Mouse (Mus musculus) small intestine, adult 2 months (tissue): ENCODE data around the gene Cers2. TPM values are rescaled to one million over a fixed set of nuclear protein-coding genes. Genes with fewer than 3 reads are reported as not detected.
A peak's percentile ranks its signal among the peaks of the same experiment; 100 is the strongest.
"Not testable (repeated sequence)": the region's sequence is repeated elsewhere in the genome, so short reads cannot be mapped to it uniquely, and the experiment has no call there.

ENCODE experiments used
- H3K27ac ChIP-seq: fragments of 200-500 bp; 2 replicates; pipeline ENCODE4 v1.5.1; 2012; ENCODE audit warnings: low read depth, low read length, control low read depth, inconsistent platforms; ENCODE audit not compliant: insufficient read depth
- H3K27me3 ChIP-seq: fragments of 200-500 bp; 2 replicates; pipeline ENCODE4 v1.6.1; 2012; ENCODE audit warnings: mild to moderate bottlenecking, moderate library complexity, low read length, inconsistent platforms; ENCODE audit not compliant: control insufficient read depth, insufficient read depth
- H3K36me3 ChIP-seq: fragments of 200-500 bp; 2 replicates; pipeline ENCODE4 v1.6.1; 2012; ENCODE audit warnings: mild to moderate bottlenecking, low read length, control low read depth, inconsistent platforms; ENCODE audit not compliant: control insufficient read depth, insufficient read depth
- H3K4me1 ChIP-seq: fragments of 200-500 bp; 2 replicates; pipeline ENCODE4 v1.6.1; 2012; ENCODE audit warnings: low read length, inconsistent platforms, mixed read lengths; ENCODE audit not compliant: control insufficient read depth, insufficient read depth, insufficient read length
- H3K4me3 ChIP-seq: fragments of 200-500 bp; 2 replicates; pipeline ENCODE4 v1.5.1; 2012; ENCODE audit warnings: low read depth, mild to moderate bottlenecking, control low read depth, inconsistent platforms, low read length, moderate library complexity
- CTCF ChIP-seq: fragments of 200-500 bp; IDR thresholded peaks from 2 replicates; pipeline ENCODE4 v1.5.1; 2012; ENCODE audit warnings: low read depth, mild to moderate bottlenecking, control low read depth, inconsistent platforms, low read length, moderate library complexity, mixed read lengths; ENCODE audit not compliant: insufficient replicate concordance, insufficient read length; ENCODE audit errors: extremely low read depth
- POLR2A ChIP-seq: fragments of 200-500 bp; IDR thresholded peaks from 2 replicates; pipeline ENCODE4 v1.6.1; 2012; ENCODE audit warnings: low read depth, mild to moderate bottlenecking, control low read depth, inconsistent platforms, low read length, moderate library complexity
- WGBS: fragments of 180-500 bp; shearing (Covaris S2); methylation state at CpG from one replicate; pipeline ENCODE4 v1.1.7; 2018; 5-methylcytosine and 5-hydroxymethylcytosine counted together
- polyA plus RNA-seq: library from polyadenylated mRNA; depleted of rRNA; stranded (reverse); fragments of >200 nt; gene quantifications from 2 replicates; pipeline ENCODE4 v1.2.3, GENCODE M21; 2012

Gene Cers2
- polyA plus RNA-seq, 1 experiment, result 84.0 TPM

DNA sequence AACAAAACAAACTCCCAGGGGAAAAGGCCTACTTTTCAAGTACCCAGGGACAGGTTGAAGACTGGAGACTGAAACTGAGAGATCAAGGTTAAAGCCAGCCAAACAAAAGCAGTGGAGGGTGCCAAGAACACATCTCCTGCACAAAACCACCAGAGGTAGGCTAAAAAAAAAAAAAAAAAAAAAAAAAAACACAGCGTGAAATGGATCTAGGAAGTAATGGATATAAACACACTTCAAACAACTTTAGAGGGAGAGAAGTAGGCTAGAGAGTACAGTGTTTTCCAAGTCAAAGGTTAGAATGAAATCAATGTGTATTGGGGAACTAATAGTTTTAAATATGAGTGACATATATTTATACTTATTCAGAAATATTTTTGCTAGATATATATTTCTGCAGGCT is 16.9 kb downstream of the Cers2 start:
- H3K4me1 ChIP-seq, result no peaks in the 10 kb centered on the region
- H3K4me3 ChIP-seq, result no peak overlapping the region
- H3K36me3 ChIP-seq, result peaks cover 45% of the 10 kb centered on the region
- no peak overlapping the region for H3K27ac ChIP-seq
- WGBS, result 80% methylated on average over 1 of the region's 1 CpGs
- TF ChIP-seq POLR2A (no peak), CTCF (no peak)
- H3K27me3 ChIP-seq, result no peaks in the 10 kb centered on the region

DNA sequence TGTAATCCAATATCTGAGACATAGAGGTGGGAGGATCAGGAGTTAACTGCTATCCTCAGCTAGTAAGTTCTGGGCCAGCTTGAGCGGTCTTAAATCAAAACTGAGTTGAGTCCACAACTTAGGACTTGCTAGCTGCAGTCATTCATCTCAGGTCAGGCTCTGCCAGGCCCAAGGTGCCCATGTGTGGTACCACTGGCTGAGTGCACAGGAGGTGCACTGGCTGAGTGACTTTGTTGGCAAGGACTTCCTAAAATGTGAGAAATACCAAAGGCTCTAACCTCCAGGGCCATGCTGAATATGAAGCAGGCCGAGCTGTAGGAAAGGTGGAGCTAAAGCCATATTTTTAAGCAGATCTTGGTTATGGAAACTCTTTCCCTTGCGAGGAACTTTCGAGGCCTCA is 22.8 kb downstream of the Cers2 start:
- WGBS, result 93% methylated on average over 4 of the region's 4 CpGs
- Histone ChIP-seq H3K4me1 (no peaks in the 10 kb centered on the region), H3K36me3 (peaks cover 63% of the 10 kb centered on the region), H3K27me3 (no peaks in the 10 kb centered on the region), H3K27ac (no peak overlapping the region), H3K4me3 (no peak overlapping the region)
- no peak for TF ChIP-seq CTCF
- no peak for TF ChIP-seq POLR2A

DNA sequence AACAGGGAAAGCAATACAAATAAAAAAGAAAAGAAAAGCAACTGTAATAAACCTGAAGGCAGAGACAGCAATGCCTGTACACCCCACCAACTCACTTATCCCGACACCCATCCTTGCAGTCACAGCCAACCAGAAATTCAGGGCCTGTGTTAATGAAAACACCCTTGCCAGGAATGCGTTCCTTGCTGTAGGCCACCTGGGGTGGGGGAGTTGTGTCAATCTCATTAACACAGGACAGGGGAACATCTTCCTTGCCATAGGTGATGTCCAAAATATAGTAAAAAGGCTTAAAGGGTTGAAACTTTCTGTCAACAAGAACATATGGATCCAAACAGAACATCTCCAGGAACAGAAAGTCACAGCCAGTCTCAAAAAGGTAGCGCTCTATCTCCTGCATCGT is 23.7 kb downstream of the Cers2 start:
- TF ChIP-seq CTCF, result no peak
- TF ChIP-seq POLR2A, result no peak
- Histone ChIP-seq H3K27me3 (no peaks in the 10 kb centered on the region), H3K4me1 (no peaks in the 10 kb centered on the region), H3K36me3 (peaks cover 64% of the 10 kb centered on the region), H3K27ac (no peak overlapping the region), H3K4me3 (no peak overlapping the region)
- 91% methylated on average over 4 of the region's 4 CpGs for WGBS

DNA sequence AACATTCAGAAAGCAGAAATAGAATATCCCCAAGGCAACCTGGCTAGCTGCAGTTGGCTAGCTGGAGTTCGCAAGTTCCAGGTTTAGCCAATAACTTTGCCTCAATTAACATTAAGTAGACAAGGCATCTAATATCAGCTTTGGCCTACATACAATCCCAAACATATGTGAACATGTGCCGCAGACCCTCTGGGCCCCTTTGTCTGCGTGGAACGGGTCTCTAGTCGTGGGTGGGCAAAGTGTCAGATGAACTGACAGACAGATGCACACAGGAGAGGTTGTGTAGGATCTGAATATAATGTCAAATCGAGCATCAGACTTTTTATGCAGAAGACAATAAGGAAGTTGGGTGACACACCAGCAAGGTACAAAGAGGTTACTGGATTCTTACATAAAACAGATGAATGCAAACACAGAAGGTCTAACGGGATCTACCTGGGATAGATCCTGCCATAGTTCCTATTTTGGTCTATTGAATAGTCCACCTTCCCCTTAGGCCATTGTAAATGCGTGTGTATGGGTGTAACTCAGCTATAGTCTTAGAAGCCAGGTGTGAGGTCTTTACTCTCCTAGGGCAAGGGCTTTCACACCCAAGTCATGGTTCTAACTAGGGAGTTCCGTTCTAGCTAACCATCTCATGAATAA is 28.9 kb downstream of the Cers2 start:
- H3K27ac ChIP-seq, H3K4me3 ChIP-seq, H3K4me1 ChIP-seq, H3K27me3 ChIP-seq: not testable (repeated sequence)
- peaks cover 60% of the 10 kb centered on the region for H3K36me3 ChIP-seq
- WGBS, result 88% methylated on average over 9 of the region's 9 CpGs

DNA sequence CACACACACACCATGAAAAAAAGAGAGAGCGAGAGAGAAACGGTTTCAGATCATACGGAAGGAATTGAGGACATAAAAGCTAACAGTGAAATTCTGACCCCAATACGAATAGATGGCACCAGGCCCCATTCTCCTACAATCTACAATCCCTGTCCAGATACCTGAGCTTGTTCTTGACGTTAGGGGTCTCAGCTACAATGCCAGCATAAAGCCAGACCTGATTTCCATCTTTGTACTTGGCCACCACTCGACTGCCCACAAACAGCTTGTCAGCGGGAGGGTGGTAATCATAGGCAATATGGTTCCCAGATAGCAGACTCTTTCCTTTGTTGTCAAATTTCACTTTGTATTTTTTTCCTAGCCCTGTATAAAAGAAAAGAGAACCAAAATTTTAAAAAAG is 31.9 kb downstream of the Cers2 start:
- Histone ChIP-seq H3K4me3 (no peak overlapping the region), H3K27ac (no peak overlapping the region), H3K4me1 (no peaks in the 10 kb centered on the region), H3K36me3 (peaks cover 41% of the 10 kb centered on the region), H3K27me3 (no peaks in the 10 kb centered on the region)
- TF ChIP-seq POLR2A, result no peak
- no peak for TF ChIP-seq CTCF
- WGBS, result 92% methylated on average over 7 of the region's 7 CpGs

DNA sequence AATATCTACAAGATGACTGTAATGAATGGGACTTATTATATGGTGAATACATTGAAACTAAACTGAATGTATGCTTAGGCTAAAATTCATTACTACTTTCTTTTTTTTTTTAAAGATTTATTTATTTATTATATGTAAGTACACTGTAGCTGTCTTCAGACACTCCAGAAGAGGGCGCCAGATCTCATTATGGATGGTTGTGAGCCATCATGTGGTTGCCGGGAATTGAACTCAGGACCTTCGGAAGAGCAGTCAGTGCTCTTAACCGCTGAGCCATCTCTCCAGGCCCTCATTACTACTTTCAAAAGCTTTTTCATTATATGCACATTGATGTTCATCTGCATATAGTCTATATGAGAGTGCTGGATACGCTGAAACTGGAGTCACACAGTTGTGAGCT is 33.8 kb downstream of the Cers2 start:
- not testable (repeated sequence) for H3K4me3 ChIP-seq, H3K27ac ChIP-seq, H3K4me1 ChIP-seq, H3K27me3 ChIP-seq
- WGBS, result 97% methylated on average over 5 of the region's 5 CpGs
- H3K36me3 ChIP-seq, result peaks cover 36% of the 10 kb centered on the region

DNA sequence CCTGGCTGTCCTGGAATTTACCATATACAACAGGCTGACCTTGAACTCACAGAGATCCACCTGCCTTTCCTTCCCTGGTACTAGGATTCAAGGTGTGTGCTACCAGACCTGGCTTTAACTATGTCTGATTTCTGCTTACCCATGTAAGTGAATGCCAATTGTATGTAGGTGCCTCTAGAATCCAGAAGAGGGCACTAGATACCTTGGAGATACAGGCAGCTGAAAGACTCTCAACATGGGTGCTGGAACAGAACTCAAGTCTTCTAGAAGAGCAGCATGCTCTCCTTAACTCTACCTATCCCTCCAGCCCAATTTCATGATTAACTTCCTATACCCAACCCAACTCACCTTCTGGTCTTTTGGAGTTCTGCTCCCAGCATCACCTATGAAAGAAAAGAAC is 34.9 kb downstream of the Cers2 start:
- peaks cover 38% of the 10 kb centered on the region for H3K36me3 ChIP-seq
- H3K27me3 ChIP-seq, result no peaks in the 10 kb centered on the region
- H3K27ac ChIP-seq, result no peak overlapping the region
- TF ChIP-seq POLR2A (no peak), CTCF (no peak)
- H3K4me3 ChIP-seq, result no peak overlapping the region
- no peaks in the 10 kb centered on the region for H3K4me1 ChIP-seq

DNA sequence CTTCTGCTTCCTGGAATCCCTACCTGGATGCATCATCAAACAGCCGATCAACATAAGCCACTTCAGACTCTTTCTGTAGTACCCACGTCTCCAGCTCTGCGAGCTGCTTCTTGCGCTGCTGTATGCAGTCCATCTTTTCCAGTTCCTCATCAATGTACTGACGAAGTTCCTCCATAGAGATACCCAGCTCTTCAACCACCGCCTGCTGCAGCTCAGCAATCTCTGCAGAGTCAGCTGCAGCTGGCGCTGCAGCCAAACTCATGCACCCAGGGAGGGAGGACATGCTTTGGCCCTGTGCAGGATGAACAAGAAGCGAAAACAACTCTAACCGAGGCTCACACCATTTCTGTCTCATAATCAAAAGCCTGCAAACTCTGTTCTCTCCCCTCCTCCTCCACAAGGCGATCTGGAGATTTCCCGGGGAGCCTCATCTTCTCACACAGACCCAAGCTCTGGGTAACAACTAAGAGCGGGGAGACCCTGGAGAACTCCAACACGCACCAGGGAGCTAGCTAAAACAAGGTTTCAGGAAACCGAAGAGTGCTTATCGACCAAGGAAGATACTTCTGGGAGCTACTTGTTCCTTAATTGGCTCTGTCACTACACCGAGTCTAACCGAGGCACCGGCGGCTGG is 41.4 kb downstream of the Cers2 start:
- H3K4me3 ChIP-seq, result peak overlapping the region; percentile 65
- not testable (repeated sequence) for H3K27me3 ChIP-seq, H3K4me1 ChIP-seq, H3K27ac ChIP-seq
- peaks cover 11% of the 10 kb centered on the region for H3K36me3 ChIP-seq
- 16% methylated on average over 13 of the region's 19 CpGs for WGBS

DNA sequence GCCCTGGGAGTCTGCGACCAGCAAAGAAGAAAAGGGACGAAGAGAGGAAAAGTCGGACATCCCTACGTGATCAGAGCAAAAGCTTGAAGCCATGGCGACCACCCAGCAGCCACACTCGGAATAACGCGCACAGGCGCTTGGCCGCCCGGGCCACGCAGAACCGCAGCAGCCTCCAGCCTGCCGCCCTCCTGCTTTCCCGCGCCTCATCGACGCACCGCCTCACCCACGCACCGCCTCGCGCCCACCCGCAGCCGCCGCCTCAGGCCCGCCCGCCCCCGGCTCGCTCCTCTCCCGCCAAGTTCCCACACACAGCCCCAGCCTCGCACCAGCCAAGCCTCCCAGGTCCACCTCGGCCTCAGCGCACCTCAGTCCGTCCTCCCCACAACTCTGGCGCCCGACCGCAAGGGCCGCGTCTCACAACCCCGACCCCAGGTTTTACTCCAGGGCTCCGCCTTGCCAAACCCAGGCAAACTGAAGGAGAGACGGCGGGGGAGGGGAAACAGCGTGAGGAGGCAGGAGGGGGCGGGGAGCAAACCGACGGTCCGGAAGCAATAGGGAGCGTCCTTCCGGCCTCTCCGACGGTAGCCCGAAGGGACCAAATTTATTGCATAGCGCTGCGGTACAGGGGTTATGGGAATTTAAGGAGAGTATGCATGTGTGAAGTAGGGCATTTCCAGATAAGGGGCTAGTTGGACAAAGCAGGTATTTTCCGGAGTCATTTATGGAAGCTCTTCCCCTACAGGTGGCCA is 42.3 kb downstream of the Cers2 start, which contains the start of gene Setdb1:
TSS of gene Setdb1 (minus strand) at position 502 of the 749 bp plus-strand sequence.
- not testable (repeated sequence) for H3K27me3 ChIP-seq, H3K27ac ChIP-seq, H3K4me1 ChIP-seq
- H3K4me3 ChIP-seq, result peak within 1 kb of the TSS; percentile 65
- under 1% methylated on average over 36 of the region's 57 CpGs for WGBS
- H3K36me3 ChIP-seq, result peaks cover 11% of the 10 kb centered on the region
